Mouse (Mus musculus) lung, adult 2 months (tissue): ENCODE results near the gene Thra.

Experiments used
- CTCF ChIP-seq: fragments of 200-500 bp; IDR thresholded peaks from 2 replicates; pipeline ENCODE4 v1.5.1; 2011; ENCODE audit warnings: mild to moderate bottlenecking, low read length, control low read depth; ENCODE audit not compliant: insufficient read depth
- POLR2A ChIP-seq: fragments of 200-500 bp; IDR thresholded peaks from 2 replicates; pipeline ENCODE4 v1.6.1; 2011; ENCODE audit warnings: low read depth, mild to moderate bottlenecking, control low read depth, low read length, borderline replicate concordance; ENCODE audit errors: extremely low read depth

DNA sequence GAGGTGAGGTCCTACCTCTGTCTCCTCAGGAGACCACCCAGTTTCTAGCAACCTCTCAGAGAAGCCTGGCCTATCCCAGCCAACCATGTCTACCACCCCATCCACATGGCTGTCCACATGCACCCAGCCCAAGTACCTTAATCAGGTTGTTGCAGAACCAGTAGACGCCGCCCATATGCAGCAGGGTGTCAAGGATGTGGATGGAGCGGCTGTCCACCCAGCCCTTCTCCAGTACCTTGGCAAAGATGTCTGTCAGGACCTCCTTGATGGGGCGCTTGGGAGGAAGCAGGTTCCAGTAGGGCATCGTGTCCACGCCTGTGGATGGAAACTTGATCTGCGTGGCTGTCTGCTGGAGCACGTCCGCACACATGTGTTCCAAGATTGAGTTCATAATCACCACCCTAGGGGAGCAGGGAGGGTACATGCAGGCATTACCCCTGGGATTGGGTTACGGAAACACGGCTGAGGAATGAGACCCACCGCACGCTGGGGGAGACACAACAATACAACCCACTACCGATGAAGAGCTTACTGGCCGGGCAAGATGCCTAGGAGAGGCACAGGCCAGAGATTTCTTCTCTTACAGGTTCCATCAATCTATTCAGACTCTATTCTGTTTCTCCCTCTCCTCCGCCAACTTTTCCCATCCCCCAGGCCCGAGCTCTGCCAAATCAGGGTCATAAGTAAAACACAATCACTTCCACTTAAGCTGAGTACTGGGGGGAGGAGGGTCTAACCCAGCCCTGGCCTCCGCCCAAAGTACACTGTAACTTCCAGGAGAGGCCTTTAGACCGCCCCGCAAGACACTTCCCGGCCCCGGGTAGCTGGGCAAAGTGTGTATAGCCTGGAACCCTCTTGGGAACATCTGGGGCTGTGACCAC is 32.8 kb upstream of the Thra start:
- no peak for TF ChIP-seq POLR2A
- no peak for TF ChIP-seq CTCF
